Mouse (Mus musculus) spleen, adult 2 months (tissue): ENCODE data around the gene Igsf10. TPM values are rescaled to one million over a fixed set of nuclear protein-coding genes. Genes with fewer than 3 reads are reported as not detected.
A peak's percentile ranks its signal among the peaks of the same experiment; 100 is the strongest.
"Not testable (repeated sequence)": the region's sequence is repeated elsewhere in the genome, so short reads cannot be mapped to it uniquely, and the experiment has no call there.

Experiments used
- DNase-seq, 2 experiments: peaks; one replicate each; pipeline versions ENCODE4 v3.0.0 to v3.0.0-alpha.2; 2012 to 2021; ENCODE audit warnings: low spot score in 2 of 2, low read depth in 1 of 2
- H3K27ac ChIP-seq: fragments of 200-500 bp; 2 replicates; pipeline ENCODE4 v1.5.1; 2012; ENCODE audit warnings: low read length, inconsistent platforms; ENCODE audit not compliant: insufficient read depth
- H3K27me3 ChIP-seq: fragments of 200-500 bp; 2 replicates; pipeline ENCODE4 v1.6.1; 2012; ENCODE audit warnings: mild to moderate bottlenecking, moderate library complexity, low read length, inconsistent platforms; ENCODE audit not compliant: control insufficient read depth, insufficient read depth
- H3K36me3 ChIP-seq: fragments of 200-500 bp; 2 replicates; pipeline ENCODE4 v1.6.1; 2012; ENCODE audit warnings: mild to moderate bottlenecking, low read length, inconsistent platforms; ENCODE audit not compliant: control insufficient read depth, insufficient read depth
- H3K4me1 ChIP-seq: fragments of 200-500 bp; 2 replicates; pipeline ENCODE4 v1.6.1; 2011; ENCODE audit warnings: inconsistent platforms; ENCODE audit not compliant: control insufficient read depth, insufficient read depth, insufficient read length
- H3K4me3 ChIP-seq: fragments of 200-500 bp; 2 replicates; pipeline ENCODE4 v1.5.1; 2011; ENCODE audit warnings: mild to moderate bottlenecking, inconsistent platforms; ENCODE audit not compliant: insufficient read depth, insufficient read length; ENCODE audit errors: extremely low read depth
- CTCF ChIP-seq: fragments of 200-500 bp; IDR thresholded peaks from 2 replicates; pipeline ENCODE4 v1.5.1; 2011; ENCODE audit warnings: mild to moderate bottlenecking, inconsistent platforms; ENCODE audit not compliant: insufficient read depth, insufficient read length, insufficient replicate concordance; ENCODE audit errors: extremely low read depth
- POLR2A ChIP-seq: fragments of 200-500 bp; IDR thresholded peaks from 2 replicates; pipeline ENCODE4 v1.6.1; 2011; ENCODE audit warnings: low read depth, low read length, inconsistent platforms
- WGBS: fragments of 180-500 bp; shearing (Covaris S2); methylation state at CpG from one replicate; pipeline ENCODE4 v1.1.7; 2018; 5-methylcytosine and 5-hydroxymethylcytosine counted together
- polyA plus RNA-seq: library from polyadenylated mRNA; depleted of rRNA; stranded (reverse); fragments of >200 nt; gene quantifications from 2 replicates; pipeline ENCODE4 v1.2.3, GENCODE M21; 2012; rRNA removed

Gene Igsf10
- 0.35 and 0.40 TPM in 2 replicates for polyA plus RNA-seq

GRCm38 (mm10) chr3:59344065-59344905 lies at the start of gene Igsf10:
Gene Igsf10 (minus strand): TSS chr3:59344394.
- no peak for TF ChIP-seq POLR2A
- TF ChIP-seq CTCF: no peak
- WGBS: 8% methylated on average over 23 of the region's 23 CpGs
- no peak for DNase-seq

GRCm38 (mm10) chr3:59385553-59385952 lies 41.4 kb upstream of the Igsf10 start:
- no peak for DNase-seq
- Histone ChIP-seq H3K4me3 (no peak overlapping the region), H3K36me3 (no peaks in the 10 kb centered on the region), H3K27ac (no peak overlapping the region), H3K4me1 (no peaks in the 10 kb centered on the region), H3K27me3 (no peaks in the 10 kb centered on the region)
- TF ChIP-seq POLR2A (no peak), CTCF (no peak)
- 85% methylated on average over 1 of the region's 1 CpGs for WGBS

More at GRCm38 (mm10) chr3:59344065-59344905, at the start of gene Igsf10:
- Histone ChIP-seq H3K27me3 (peaks cover 3% of the 10 kb centered on the region; the same call in 1 of the 2 replicates), H3K36me3 (no peaks in the 10 kb centered on the region), H3K27ac (no peak within 1 kb of the TSS), H3K4me1 (peaks cover 2% of the 10 kb centered on the region), H3K4me3 (peak within 1 kb of the TSS; percentile 50)

GRCm38 (mm10) chr3:59385000-59385399 lies 40.8 kb upstream of the Igsf10 start:
- H3K36me3 ChIP-seq: no peaks in the 10 kb centered on the region
- no peaks in the 10 kb centered on the region for H3K4me1 ChIP-seq
- H3K27me3 ChIP-seq: no peaks in the 10 kb centered on the region
- 89% methylated on average over 3 of the region's 3 CpGs for WGBS
- no peak overlapping the region for H3K27ac ChIP-seq
- H3K4me3 ChIP-seq: no peak overlapping the region
- TF ChIP-seq CTCF (no peak), POLR2A (no peak)
- no peak for DNase-seq

- DNase-seq: no peak
- no peaks in the 10 kb centered on the region for H3K36me3 ChIP-seq
- no peak overlapping the region for H3K27ac ChIP-seq
- no peak for TF ChIP-seq CTCF
- no peak for TF ChIP-seq POLR2A
- H3K4me1 ChIP-seq: no peaks in the 10 kb centered on the region
- no peaks in the 10 kb centered on the region for H3K27me3 ChIP-seq
- no peak overlapping the region for H3K4me3 ChIP-seq
- 87% methylated on average over 2 of the region's 2 CpGs for whole genome bisulfite sequencing
Observed at GRCm38 (mm10) chr3:59384321-59384720, 40.1 kb upstream of the Igsf10 start.

- H3K4me3 ChIP-seq, H3K36me3 ChIP-seq, H3K27me3 ChIP-seq, DNase-seq, H3K4me1 ChIP-seq, H3K27ac ChIP-seq: not testable (repeated sequence)
- 84% methylated on average over 1 of the region's 1 CpGs for WGBS
Observed at GRCm38 (mm10) chr3:59378791-59379190, 34.6 kb upstream of the Igsf10 start.

GRCm38 (mm10) chr3:59361895-59362294 lies 17.7 kb upstream of the Igsf10 start:
- TF ChIP-seq CTCF (no peak), POLR2A (no peak)
- H3K27ac ChIP-seq: no peak overlapping the region
- no peak overlapping the region for H3K4me3 ChIP-seq
- 97% methylated on average over 1 of the region's 1 CpGs for WGBS
- no peak for DNase-seq
- H3K27me3 ChIP-seq: no peaks in the 10 kb centered on the region
- H3K4me1 ChIP-seq: no peaks in the 10 kb centered on the region
- H3K36me3 ChIP-seq: no peaks in the 10 kb centered on the region

- Histone ChIP-seq H3K4me1 (no peaks in the 10 kb centered on the region), H3K4me3 (no peak overlapping the region), H3K27me3 (no peaks in the 10 kb centered on the region), H3K27ac (no peak overlapping the region), H3K36me3 (no peaks in the 10 kb centered on the region)
- TF ChIP-seq CTCF (no peak), POLR2A (no peak)
- no peak for DNase-seq
Observed at GRCm38 (mm10) chr3:59360102-59360501, 15.9 kb upstream of the Igsf10 start.
